In the genomic region with DNA sequence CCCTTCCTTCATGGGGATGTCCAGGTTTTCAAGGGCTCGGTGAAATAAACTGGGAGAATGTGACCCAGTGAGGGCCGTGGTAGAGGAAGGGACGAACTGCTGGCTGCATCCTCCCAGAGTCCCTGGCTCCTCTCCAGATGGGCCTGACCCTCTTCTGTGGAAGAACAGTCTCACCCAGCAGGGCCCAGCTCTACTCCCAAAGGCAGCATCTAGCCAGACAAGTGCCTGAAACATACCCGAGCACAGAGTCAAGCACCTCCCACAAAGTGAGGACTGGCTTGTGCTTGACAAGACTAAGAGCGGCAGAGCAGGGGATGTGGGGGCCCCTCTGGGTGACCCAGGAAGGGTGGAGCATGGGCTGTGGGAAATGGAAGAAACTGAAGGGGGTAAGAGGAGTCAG, we compare ENCODE assay signal across 14 mouse cellular contexts. TPM values are rescaled to one million over a fixed set of nuclear protein-coding genes. Genes with fewer than 3 reads are reported as not detected.
DNase-seq lines count a peak whose midpoint lies in the region; ATAC-seq and TF ChIP-seq lines count a peak whose summit lies in the region.
"Had no signal": no experiment of that assay in that cellular context is flagged by ENCODE, and none has a peak within 500 bp of the region (broad histone marks: within the 10 kb centered on the region; RNA-seq: fewer than 3 reads in every experiment).

No protein-coding gene starts in this region.

- peaks cover 41% of the 10 kb centered on the region for H3K4me1 ChIP-seq in heart, embryonic 10.5 days
- no peaks in the 10 kb centered on the region for H3K4me1 ChIP-seq in midbrain, postnatal 0 days (ENCODE audit: insufficient read depth, low read length)
- H3K4me1 ChIP-seq in midbrain, embryonic 16.5 days (ENCODE audit: control insufficient read depth, insufficient read depth, low read length): peaks cover 4% of the 10 kb centered on the region; the same call in 1 of the 2 replicates
- H3K4me1 ChIP-seq in heart, embryonic 16.5 days (ENCODE audit: control insufficient read depth, insufficient read depth, low read length): peaks cover 9% of the 10 kb centered on the region
- no peaks in the 10 kb centered on the region for H3K4me1 ChIP-seq in stomach, embryonic 16.5 days (ENCODE audit: control insufficient read depth, insufficient read depth, low read length)

- H3K4me2 ChIP-seq in midbrain, postnatal 0 days (ENCODE audit: low read depth, low read length, poor library complexity, severe bottlenecking): no peak overlapping the region
- H3K4me2 ChIP-seq in midbrain, embryonic 16.5 days (ENCODE audit: low read length): no peak overlapping the region
- no peak overlapping the region for H3K4me2 ChIP-seq in heart, embryonic 16.5 days (ENCODE audit: low read depth, low read length)
- H3K4me2 ChIP-seq in stomach, embryonic 16.5 days (ENCODE audit: low read depth, low read length): no peak overlapping the region
- H3K4me2 ChIP-seq: liver, embryonic 12.5 days; midbrain, embryonic 13.5 days had no signal

- no peak for TF ChIP-seq CTCF in midbrain, postnatal 0 days (IDR thresholded peaks at IDR 0.05)

- H3K36me3 ChIP-seq in heart, embryonic 10.5 days: peaks cover 5% of the 10 kb centered on the region; the same call in 1 of the 2 replicates
- peaks cover 46% of the 10 kb centered on the region for H3K36me3 ChIP-seq in midbrain, postnatal 0 days (ENCODE audit: insufficient read depth, low read length)
- peaks cover 37% of the 10 kb centered on the region for H3K36me3 ChIP-seq in midbrain, embryonic 16.5 days (ENCODE audit: control insufficient read depth, insufficient read depth, low read length)
- no peaks in the 10 kb centered on the region for H3K36me3 ChIP-seq in heart, embryonic 16.5 days (ENCODE audit: control insufficient read depth, insufficient read depth)
- H3K36me3 ChIP-seq in stomach, embryonic 16.5 days (ENCODE audit: control insufficient read depth, insufficient read depth, low read length): no peaks in the 10 kb centered on the region; the same call in 1 of the 2 replicates

- H3K27ac ChIP-seq in heart, embryonic 10.5 days: no peak overlapping the region
- no peak overlapping the region for H3K27ac ChIP-seq in midbrain, postnatal 0 days (ENCODE audit: low read depth, low read length)
- H3K27ac ChIP-seq in midbrain, embryonic 16.5 days (ENCODE audit: low read length): no peak overlapping the region
- H3K27ac ChIP-seq in heart, embryonic 16.5 days (ENCODE audit: low read length): no peak overlapping the region
- H3K27ac ChIP-seq in stomach, embryonic 16.5 days (ENCODE audit: low read length): no peak overlapping the region
- H3K27ac ChIP-seq: left cerebral cortex, adult 2 months; liver, embryonic 12.5 days; midbrain, embryonic 13.5 days had no signal

- DNase-seq in heart, adult 18-20 months: peak; percentile 31 to 35
- no peak for DNase-seq in heart, embryonic 10.5 days (ENCODE audit: low spot score)
- DNase-seq in midbrain, postnatal 0 days (ENCODE audit: low spot score): peak; percentile 39
- DNase-seq in adipocyte (ENCODE audit: low spot score): no peak
- DNase-seq in embryo, embryonic 10 days (ENCODE audit: low spot score): no peak
- DNase-seq: right cerebral cortex, postnatal 4 days; thymus, adult 18-20 months had no signal

- H3K9ac ChIP-seq in midbrain, postnatal 0 days (replicated peaks; ENCODE audit: low read length, poor library complexity, severe bottlenecking): no peak overlapping the region
- H3K9ac ChIP-seq in midbrain, embryonic 16.5 days (ENCODE audit: low read depth, low read length): no peak overlapping the region
- no peak overlapping the region for H3K9ac ChIP-seq in heart, embryonic 16.5 days (ENCODE audit: low read length)
- H3K9ac ChIP-seq in stomach, embryonic 16.5 days (ENCODE audit: low read length): no peak overlapping the region
- H3K9ac ChIP-seq: liver, embryonic 12.5 days; midbrain, embryonic 13.5 days had no signal

- ATAC-seq in midbrain, postnatal 0 days (ENCODE audit: low FRiP score): no peak
- no peak for ATAC-seq in midbrain, embryonic 16.5 days
- ATAC-seq in heart, embryonic 16.5 days (replicated peaks; ENCODE audit: extremely low read depth, insufficient read depth, low FRiP score): peak; percentile 60; the same call in 1 of the 2 replicates
- ATAC-seq in stomach, embryonic 16.5 days (ENCODE audit: insufficient read depth, low FRiP score): peak; percentile 44; the same call in 1 of the 2 replicates
- ATAC-seq: liver, embryonic 12.5 days; midbrain, embryonic 13.5 days had no signal

- H3K27me3 ChIP-seq in heart, embryonic 10.5 days (ENCODE audit: insufficient read depth, poor library complexity, severe bottlenecking): no peaks in the 10 kb centered on the region
- H3K27me3 ChIP-seq in midbrain, postnatal 0 days (ENCODE audit: insufficient read depth, low read length): no peaks in the 10 kb centered on the region
- no peaks in the 10 kb centered on the region for H3K27me3 ChIP-seq in midbrain, embryonic 16.5 days (ENCODE audit: control insufficient read depth, insufficient read depth, low read depth, low read length)
- H3K27me3 ChIP-seq in heart, embryonic 16.5 days (ENCODE audit: control insufficient read depth, insufficient read depth, low read length): no peaks in the 10 kb centered on the region
- H3K27me3 ChIP-seq in stomach, embryonic 16.5 days (ENCODE audit: control insufficient read depth, insufficient read depth, low read length): no peaks in the 10 kb centered on the region
- H3K27me3 ChIP-seq: liver, embryonic 12.5 days; midbrain, embryonic 13.5 days had no signal

- H3K4me3 ChIP-seq in heart, embryonic 10.5 days: no peak overlapping the region
- H3K4me3 ChIP-seq in midbrain, postnatal 0 days (ENCODE audit: low read depth, low read length): no peak overlapping the region
- no peak overlapping the region for H3K4me3 ChIP-seq in midbrain, embryonic 16.5 days (ENCODE audit: low read depth, low read length)
- no peak overlapping the region for H3K4me3 ChIP-seq in heart, embryonic 16.5 days (ENCODE audit: low read length)
- H3K4me3 ChIP-seq in stomach, embryonic 16.5 days (replicated peaks; ENCODE audit: low read length): no peak overlapping the region
- H3K4me3 ChIP-seq: left cerebral cortex, adult 2 months; liver, embryonic 12.5 days; midbrain, embryonic 13.5 days had no signal

- no peaks in the 10 kb centered on the region for H3K9me3 ChIP-seq in heart, embryonic 10.5 days
- no peaks in the 10 kb centered on the region for H3K9me3 ChIP-seq in midbrain, postnatal 0 days (ENCODE audit: low read length)
- H3K9me3 ChIP-seq in midbrain, embryonic 16.5 days (replicated peaks; ENCODE audit: control insufficient read depth, low read length, poor library complexity, severe bottlenecking): no peaks in the 10 kb centered on the region
- H3K9me3 ChIP-seq in heart, embryonic 16.5 days (replicated peaks; ENCODE audit: control insufficient read depth, low read length): no peaks in the 10 kb centered on the region
- no peaks in the 10 kb centered on the region for H3K9me3 ChIP-seq in stomach, embryonic 16.5 days (replicated peaks; ENCODE audit: control insufficient read depth, low read length)
- H3K9me3 ChIP-seq: G1E; liver, embryonic 12.5 days; midbrain, embryonic 13.5 days had no signal

- WGBS in heart, embryonic 10.5 days: 50% methylated on average over 5 of the region's 5 CpGs
- WGBS in midbrain, postnatal 0 days: 62% methylated on average over 5 of the region's 5 CpGs
- WGBS in midbrain, embryonic 16.5 days: 64% methylated on average over 5 of the region's 5 CpGs
- 22% methylated on average over 5 of the region's 5 CpGs for WGBS in heart, embryonic 16.5 days
- 37% methylated on average over 5 of the region's 5 CpGs for WGBS in stomach, embryonic 16.5 days

RNA-seq across cellular contexts. Expression of gene Prmt7, which starts 51.6 kb away (rescaled TPM):
- 10 to 100 TPM; 25.3 to 26.5 TPM for total RNA-seq in heart, adult 18-20 months (2021)
- polyA plus RNA-seq in heart, embryonic 10.5 days (2016; fragmentation: Nextera tagmentation; extraction: Ambion mirVana): 59.7 and 63.9 TPM in 2 replicates
- total RNA-seq in midbrain, postnatal 0 days (2014; rRNA removed): 60.0 and 71.6 TPM in 2 replicates
- polyA plus RNA-seq in midbrain, postnatal 0 days (2015; fragmentation: Nextera tagmentation; extraction: Ambion mirVana): 51.9 and 58.3 TPM in 2 replicates
- 60.9 and 61.5 TPM in 2 replicates for polyA plus RNA-seq in midbrain, embryonic 16.5 days (2015; fragmentation: Nextera tagmentation; extraction: Ambion mirVana)
- polyA plus RNA-seq in heart, embryonic 16.5 days (2015; fragmentation: Nextera tagmentation; extraction: Ambion mirVana): 34.1 and 34.4 TPM in 2 replicates
- 43.8 and 44.7 TPM in 2 replicates for polyA plus RNA-seq in stomach, embryonic 16.5 days (2015; fragmentation: Nextera tagmentation; extraction: Ambion mirVana)

RNA-seq across cellular contexts. Expression of gene Slc7a6os, which starts 51.6 kb away (rescaled TPM):
- 10 to 100 TPM in 1 of 2 experiments, 1 to 10 TPM in 1; 9.8 to 11.0 TPM for total RNA-seq in heart, adult 18-20 months (2021)
- polyA plus RNA-seq in heart, embryonic 10.5 days (2016; fragmentation: Nextera tagmentation; extraction: Ambion mirVana): 24.1 and 38.1 TPM in 2 replicates
- total RNA-seq in midbrain, postnatal 0 days (2014; rRNA removed): 40.5 and 53.3 TPM in 2 replicates
- 33.8 and 35.2 TPM in 2 replicates for polyA plus RNA-seq in midbrain, postnatal 0 days (2015; fragmentation: Nextera tagmentation; extraction: Ambion mirVana)
- polyA plus RNA-seq in midbrain, embryonic 16.5 days (2015; fragmentation: Nextera tagmentation; extraction: Ambion mirVana): 30.8 and 33.1 TPM in 2 replicates
- polyA plus RNA-seq in heart, embryonic 16.5 days (2015; fragmentation: Nextera tagmentation; extraction: Ambion mirVana): 20.1 and 21.1 TPM in 2 replicates
- polyA plus RNA-seq in stomach, embryonic 16.5 days (2015; fragmentation: Nextera tagmentation; extraction: Ambion mirVana): 25.5 and 26.3 TPM in 2 replicates

Comparison
In these comparisons a context has a peak if more than half of its experiments do, and no peak if none do; other contexts are left out.
1. DNase-seq: peak in heart, adult 18-20 months (2 of 2) and midbrain, postnatal 0 days (single experiment); none in heart, embryonic 10.5 days (single experiment), adipocyte (single experiment) and embryo, embryonic 10 days (single experiment).
2. ATAC-seq: peak in heart, embryonic 16.5 days (single experiment) and stomach, embryonic 16.5 days (single experiment); none in midbrain, postnatal 0 days (single experiment) and midbrain, embryonic 16.5 days (single experiment).